In the genomic region with DNA sequence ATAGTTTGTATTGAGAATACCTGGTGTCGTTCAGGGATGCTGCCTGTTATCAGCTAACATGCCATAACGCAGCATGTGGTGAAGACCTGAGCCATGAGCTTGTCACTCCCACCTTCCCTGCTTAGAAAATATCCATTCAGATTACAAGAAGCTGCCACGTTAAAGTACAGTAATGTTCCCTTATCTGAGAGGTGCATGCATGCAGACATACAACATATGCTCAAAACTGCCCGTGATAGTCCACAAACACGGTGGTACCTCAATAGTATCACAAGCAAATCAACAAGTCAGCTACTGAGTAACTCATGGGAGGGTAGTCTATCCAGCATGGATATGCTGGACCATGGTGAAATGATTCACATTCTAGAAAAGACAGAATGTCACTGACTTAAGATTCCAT, we compare ENCODE assay signal across 15 mouse cellular contexts.
"Had no signal": no experiment of that assay in that cellular context is flagged by ENCODE, and none has a peak within 500 bp of the region (broad histone marks: within the 10 kb centered on the region; RNA-seq: fewer than 3 reads in every experiment).

No protein-coding gene starts in this region.

- H3K4me1 ChIP-seq: lung, embryonic 15.5 days; midbrain, embryonic 13.5 days; midbrain, embryonic 15.5 days; neural tube, embryonic 12.5 days had no signal

- H3K36me3 ChIP-seq: lung, embryonic 15.5 days; midbrain, embryonic 13.5 days; midbrain, embryonic 15.5 days; neural tube, embryonic 12.5 days had no signal

- H3K4me2 ChIP-seq: lung, embryonic 15.5 days; midbrain, embryonic 11.5 days; midbrain, embryonic 13.5 days; midbrain, embryonic 15.5 days; neural tube, embryonic 12.5 days had no signal

- ATAC-seq: lung, postnatal 0 days; midbrain, embryonic 13.5 days; midbrain, embryonic 15.5 days had no signal

- H3K9me3 ChIP-seq: lung, embryonic 15.5 days; megakaryocyte, embryonic 14.5 days; midbrain, embryonic 13.5 days; midbrain, embryonic 15.5 days; neural tube, embryonic 12.5 days had no signal

- H3K9ac ChIP-seq: lung, embryonic 15.5 days; midbrain, embryonic 13.5 days; midbrain, embryonic 15.5 days; neural tube, embryonic 12.5 days had no signal

- H3K4me3 ChIP-seq: lung, embryonic 15.5 days; megakaryocyte, embryonic 14.5 days; midbrain, embryonic 13.5 days; midbrain, embryonic 15.5 days; neural tube, embryonic 12.5 days had no signal

- H3K27me3 ChIP-seq: lung, embryonic 15.5 days; midbrain, embryonic 15.5 days; neural tube, embryonic 12.5 days had no signal

- DNase-seq: lung, adult 2 months; lung, postnatal 14 days; lung, postnatal 36 days; right cerebral cortex, postnatal 14 days; thymus, adult 18-20 months; thymus, postnatal 25 days; thymus, postnatal 4 days had no signal

- H3K27ac ChIP-seq: lung, embryonic 15.5 days; macrophage; midbrain, embryonic 13.5 days; midbrain, embryonic 15.5 days; neural tube, embryonic 12.5 days had no signal
